14 mouse cellular contexts compared by ENCODE assay signal in the genomic region with DNA sequence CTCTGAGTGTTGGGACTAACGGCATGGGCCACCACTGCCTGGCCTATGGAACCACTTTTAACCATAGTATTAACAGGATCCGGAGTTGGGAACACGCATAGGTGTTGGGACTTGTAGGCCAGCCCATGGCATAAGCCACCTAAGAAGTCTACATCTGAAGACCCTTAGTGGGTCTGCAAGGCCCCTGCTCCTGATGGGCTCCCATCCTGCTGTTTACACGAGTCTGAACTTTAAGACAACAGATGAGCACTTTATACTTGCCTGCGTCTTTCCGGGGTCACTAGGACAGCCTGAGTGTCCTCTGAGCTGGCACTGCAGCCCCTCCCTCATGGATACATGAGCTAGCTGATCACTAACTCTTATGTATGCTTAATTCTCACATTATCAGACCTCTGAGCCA. TPM values are rescaled to one million over a fixed set of nuclear protein-coding genes. Genes with fewer than 3 reads are reported as not detected.
DNase-seq lines count a peak whose midpoint lies in the region; TF ChIP-seq lines count a peak whose summit lies in the region.
"Had no signal": no experiment of that assay in that cellular context is flagged by ENCODE, and none has a peak within 500 bp of the region (broad histone marks: within the 10 kb centered on the region; RNA-seq: fewer than 3 reads in every experiment).

No protein-coding gene starts in this region.

- H3K27ac ChIP-seq in layer of hippocampus, adult 2 months: no peak overlapping the region

- peaks cover 11% of the 10 kb centered on the region for H3K79me2 ChIP-seq in myocyte (ENCODE audit: control insufficient read depth, insufficient read depth)

- H3K4me3 ChIP-seq in myocyte: no peak overlapping the region
- H3K4me3 ChIP-seq in layer of hippocampus, adult 2 months: no peak overlapping the region

- no peak overlapping the region for H3ac ChIP-seq in myocyte (ENCODE audit: control insufficient read depth, insufficient read length)

- H3K4me2 ChIP-seq in myocyte (ENCODE audit: low read depth): no peak overlapping the region

- H3K36me3 ChIP-seq in myocyte (ENCODE audit: control insufficient read depth, insufficient read depth): peaks cover 3% of the 10 kb centered on the region

- no peak for TF ChIP-seq POLR2A in myocyte (IDR thresholded peaks at IDR 0.05; ENCODE audit: insufficient read length, low read depth)

- H3K27me3 ChIP-seq in myocyte (ENCODE audit: control insufficient read depth, insufficient read depth, insufficient read length): no peaks in the 10 kb centered on the region
- H3K27me3 ChIP-seq: CH12.LX, Patski had no signal

- TF ChIP-seq CTCF in layer of hippocampus, adult 2 months (conservative IDR thresholded peaks at IDR 0.05): no peak

- DNase-seq in heart, adult 11 months: peak; percentile 90
- DNase-seq in heart, adult 8-10 months (ENCODE audit: low spot score): no peak
- DNase-seq in layer of hippocampus, adult 2 months (ENCODE audit: low spot score in 2 of 2): no peak
- DNase-seq: adrenal gland, adult 2 months; adrenal gland, adult 8-10 months; adrenal gland, postnatal 10 days; adrenal gland, postnatal 25 days; adrenal gland, postnatal 36 days; cerebellum, adult 11 months; cerebellum, adult 11-12 months; cerebellum, adult 18-20 months had no signal

TF ChIP-seq in myocyte, 11 proteins besides CTCF, POLR2A, EP300 and RAD21:
- TF ChIP-seq POLR2AphosphoS2 (IDR thresholded peaks at IDR 0.05; ENCODE audit: insufficient read length, low read depth) (peak; percentile 24), TCF3 (IDR thresholded peaks at IDR 0.05; ENCODE audit: insufficient read length, low read depth) (no peak)

RNA-seq across cellular contexts. Expression of a gene that starts 24.1 kb away (rescaled TPM):
- total RNA-seq in heart, adult 8-10 months (2022): 100 to 1,000 TPM; 207 to 235 (median 219) TPM
- 245 TPM for polyA plus RNA-seq in myocyte (2012; fragmentation: generic; extraction: Trizol)
- total RNA-seq in layer of hippocampus, adult 2 months (2021): 100 to 1,000 TPM; 393 to 396 TPM

RNA-seq across cellular contexts. Expression of a gene that starts 39.4 kb away (rescaled TPM):
- total RNA-seq in heart, adult 8-10 months (2022): 1 to 10 TPM; 8.1 to 9.3 (median 8.8) TPM
- 3.9 TPM for polyA plus RNA-seq in myocyte (2012; fragmentation: generic; extraction: Trizol)
- total RNA-seq in layer of hippocampus, adult 2 months (2021): 10 to 100 TPM; 27.7 to 32.1 TPM
